In the genomic region with DNA sequence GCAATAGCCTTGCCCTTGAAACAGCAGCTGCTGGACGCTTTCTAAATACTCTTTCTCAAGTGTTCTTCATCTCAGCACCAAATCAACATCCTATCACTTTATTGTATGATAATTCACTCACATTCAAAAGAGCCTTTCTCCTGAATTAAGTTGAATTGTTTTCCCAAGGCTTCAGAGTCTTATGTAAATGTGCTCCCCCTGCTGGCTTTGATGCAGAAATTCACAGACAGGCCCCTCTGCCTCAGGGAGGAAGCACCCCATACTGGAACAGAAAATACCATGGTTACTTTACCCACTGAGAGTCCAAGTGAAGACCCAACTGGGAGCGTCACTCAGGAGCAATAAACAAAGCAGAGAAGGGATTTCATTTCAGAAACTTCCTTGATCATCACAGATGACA, we compare ENCODE assay signal across 8 mouse cellular contexts. TPM values are rescaled to one million over a fixed set of nuclear protein-coding genes. Genes with fewer than 3 reads are reported as not detected.
DNase-seq lines count a peak whose midpoint lies in the region; ATAC-seq and TF ChIP-seq lines count a peak whose summit lies in the region.

No protein-coding gene starts in this region.

- no peak overlapping the region for H3K4me3 ChIP-seq in G1E (ENCODE audit: low read depth, low read length)
- H3K4me3 ChIP-seq in lung, adult 2 months (replicated peaks; ENCODE audit: extremely low read depth, low read depth, low read length), result no peak overlapping the region

- H3K27me3 ChIP-seq in G1E (ENCODE audit: insufficient read depth, low read length), result no peaks in the 10 kb centered on the region

- 53% methylated on average over 2 of the region's 2 CpGs for WGBS in lung, adult 2 months

- ATAC-seq in cerebellum, adult (ENCODE audit: insufficient number of reproducible peaks, low FRiP score, low TSS enrichment), result no peak
- no peak for ATAC-seq in G1E (ENCODE audit: extremely low read depth, insufficient number of reproducible peaks, low FRiP score, poor library complexity, severe bottlenecking)

- DNase-seq in cerebellum, adult 11 months, result peak; percentile 13
- peak; percentile 43 for DNase-seq in layer of hippocampus, adult 9-10 months (ENCODE audit: low spot score)
- DNase-seq in layer of hippocampus, adult 8-10 months (ENCODE audit: low spot score in 2 of 2), result no peak
- DNase-seq in G1E (ENCODE audit: low spot score), result peak; percentile 34
- DNase-seq in cerebellum, postnatal 25 days, result peak; percentile 27 to 51
- DNase-seq in lung, adult 2 months, result peak; percentile 22
- DNase-seq in thymus, postnatal 0 days (ENCODE audit: low spot score), result peak; percentile 64

- peaks cover 38% of the 10 kb centered on the region for H3K36me3 ChIP-seq in G1E (replicated peaks)

- no peaks in the 10 kb centered on the region for H3K9me3 ChIP-seq in G1E (replicated peaks)

- peak; percentile 39 for TF ChIP-seq CTCF in G1E (IDR thresholded peaks at IDR 0.05; ENCODE audit: low read depth, low read length)
- TF ChIP-seq CTCF in lung, adult 2 months (IDR thresholded peaks at IDR 0.05; ENCODE audit: insufficient read depth, low read length), result peak; percentile 56

- no peak for TF ChIP-seq POLR2A in lung, adult 2 months (IDR thresholded peaks at IDR 0.05; ENCODE audit: borderline replicate concordance, extremely low read depth, low read depth, low read length)

- H3K4me1 ChIP-seq in G1E (ENCODE audit: insufficient read depth, low read depth, low read length), result no peaks in the 10 kb centered on the region
- H3K4me1 ChIP-seq in lung, adult 2 months (ENCODE audit: control insufficient read depth, insufficient read depth, low read length), result no peaks in the 10 kb centered on the region

RNA-seq across cellular contexts. Expression of gene Pex16, which starts 43.6 kb away (rescaled TPM):
- 10 to 100 TPM; 31.2 to 36.1 (median 33.9) TPM for total RNA-seq in layer of hippocampus, adult 8-10 months (2022)
- total RNA-seq in G1E (2014; fragmentation: Nextera tagmentation) (6.9 and 11.8 TPM in 2 replicates), G1E (2017) (13.3 and 14.9 TPM in 2 replicates)
- polyA plus RNA-seq in G1E (2012), result 20.6 and 22.0 TPM in 2 replicates
- polyA plus RNA-seq in lung, adult 2 months (2012; rRNA removed), result 42.8 and 47.4 TPM in 2 replicates
- 40.8 and 43.9 TPM in 2 replicates for polyA plus RNA-seq in thymus, postnatal 0 days (2015; fragmentation: Nextera tagmentation; extraction: Ambion mirVana)

RNA-seq across cellular contexts. Expression of gene Large2, which starts 43.8 kb away (rescaled TPM):
- total RNA-seq in layer of hippocampus, adult 8-10 months (2022), result 1 to 10 TPM in 3 of 4 experiments, under 1 TPM in 1; 0.54 to 1.9 (median 1.2) TPM
- total RNA-seq in G1E (2014; fragmentation: Nextera tagmentation) (not detected in 2 replicates), G1E (2017) (0.05 TPM in 1 of 2 replicates, not detected in the other)
- polyA plus RNA-seq in G1E (2012), result not detected in 2 replicates
- polyA plus RNA-seq in lung, adult 2 months (2012; rRNA removed), result 15.9 and 18.5 TPM in 2 replicates
- 3.4 and 4.0 TPM in 2 replicates for polyA plus RNA-seq in thymus, postnatal 0 days (2015; fragmentation: Nextera tagmentation; extraction: Ambion mirVana)

RNA-seq across cellular contexts. Expression of gene 1700029I15Rik, which starts 51.5 kb away (rescaled TPM):
- 1 to 10 TPM; 4.4 to 8.1 (median 6.4) TPM for total RNA-seq in layer of hippocampus, adult 8-10 months (2022)
- total RNA-seq in G1E (2014; fragmentation: Nextera tagmentation) (1.9 TPM in 1 of 2 replicates, not detected in the other), G1E (2017) (0.93 and 2.0 TPM in 2 replicates)
- polyA plus RNA-seq in G1E (2012), result 0.55 and 0.67 TPM in 2 replicates
- polyA plus RNA-seq in lung, adult 2 months (2012; rRNA removed), result 3.2 and 3.3 TPM in 2 replicates
- 2.0 and 2.1 TPM in 2 replicates for polyA plus RNA-seq in thymus, postnatal 0 days (2015; fragmentation: Nextera tagmentation; extraction: Ambion mirVana)

Comparison
In these comparisons a context has a peak if more than half of its experiments do, and no peak if none do; other contexts are left out.
1. DNase-seq: peak in cerebellum, adult 11 months (single experiment), layer of hippocampus, adult 9-10 months (single experiment), G1E (single experiment), cerebellum, postnatal 25 days (2 of 2), lung, adult 2 months (single experiment) and thymus, postnatal 0 days (single experiment); none in layer of hippocampus, adult 8-10 months (0 of 2).